Mouse (Mus musculus) NIH3T3 (cell line): ENCODE data around the gene Gm11111.

ENCODE experiments used
- DNase-seq: peaks from one replicate; pipeline ENCODE4 v3.0.0-alpha.2; 2012; ENCODE audit warnings: low read depth

Gm11111 gene

GRCm38 (mm10) chr5:98582051-98582450, 29.6 kb downstream of the Gm11111 start:
- no peak for DNase-seq

- DNase-seq, result no peak
Observed at GRCm38 (mm10) chr5:98585915-98586314, 33.4 kb downstream of the Gm11111 start.
